Mouse (Mus musculus) liver, embryonic 13.5 days (tissue): ENCODE measurements around the gene Txnip. TPM values are rescaled to one million over a fixed set of nuclear protein-coding genes. Genes with fewer than 3 reads are reported as not detected.

Experiments used
- ATAC-seq: fragments of 200-750 bp; cut with Nextera tagmentation; 2 replicates; pipeline ENCODE4 v1.8.0; 2017; ENCODE audit warnings: low read depth, mild to moderate bottlenecking, moderate number of reproducible peaks, moderate library complexity
- DNase-seq: peaks from one replicate; pipeline ENCODE4 v3.0.0; 2022
- H3K27ac ChIP-seq: fragments of 300-500 bp; sonication (generic); 2 replicates; pipeline ENCODE4 v1.5.1; 2015; ENCODE audit warnings: moderate library complexity, mild to moderate bottlenecking, inconsistent platforms
- H3K27me3 ChIP-seq: fragments of 300-500 bp; sonication (generic); 2 replicates; pipeline ENCODE4 v1.6.1; 2015; ENCODE audit warnings: mild to moderate bottlenecking, inconsistent platforms
- H3K36me3 ChIP-seq: fragments of 300-500 bp; sonication (generic); 2 replicates; pipeline ENCODE4 v1.6.1; 2015; ENCODE audit warnings: mild to moderate bottlenecking, inconsistent platforms
- H3K4me1 ChIP-seq: fragments of 300-500 bp; sonication (generic); replicated peaks from 2 replicates; pipeline ENCODE4 v1.6.1; 2015; ENCODE audit warnings: inconsistent platforms
- H3K4me2 ChIP-seq: fragments of 300-500 bp; sonication (generic); 2 replicates; pipeline ENCODE4 v1.6.1; 2015; ENCODE audit warnings: inconsistent platforms, mild to moderate bottlenecking, moderate library complexity
- H3K4me3 ChIP-seq: fragments of 300-500 bp; sonication (generic); replicated peaks from 2 replicates; pipeline ENCODE4 v1.5.1; 2015; ENCODE audit warnings: mild to moderate bottlenecking, inconsistent platforms
- H3K9ac ChIP-seq: fragments of 300-500 bp; sonication (generic); 2 replicates; pipeline ENCODE4 v1.6.1; 2015; ENCODE audit warnings: mild to moderate bottlenecking, inconsistent platforms
- H3K9me3 ChIP-seq: fragments of 300-500 bp; sonication (generic); replicated peaks from 2 replicates; pipeline ENCODE4 v1.6.1; 2016; ENCODE audit warnings: inconsistent platforms
- WGBS: fragments of 180-500 bp; shearing (Covaris S2); methylation state at CpG from one replicate; pipeline ENCODE4 v1.1.7; 2015; ENCODE audit not compliant: insufficient replicate concordance; 5-methylcytosine and 5-hydroxymethylcytosine counted together
- polyA plus RNA-seq: library from polyadenylated mRNA; unstranded; fragments of >200 nt; fragmentation: Nextera tagmentation; extraction: Ambion mirVana; gene quantifications from 2 replicates; pipeline ENCODE4 v1.2.1, GENCODE M21; 2015

The Txnip gene
- polyA plus RNA-seq, 1 experiment from 2014 or later = 29.9 TPM

DNA sequence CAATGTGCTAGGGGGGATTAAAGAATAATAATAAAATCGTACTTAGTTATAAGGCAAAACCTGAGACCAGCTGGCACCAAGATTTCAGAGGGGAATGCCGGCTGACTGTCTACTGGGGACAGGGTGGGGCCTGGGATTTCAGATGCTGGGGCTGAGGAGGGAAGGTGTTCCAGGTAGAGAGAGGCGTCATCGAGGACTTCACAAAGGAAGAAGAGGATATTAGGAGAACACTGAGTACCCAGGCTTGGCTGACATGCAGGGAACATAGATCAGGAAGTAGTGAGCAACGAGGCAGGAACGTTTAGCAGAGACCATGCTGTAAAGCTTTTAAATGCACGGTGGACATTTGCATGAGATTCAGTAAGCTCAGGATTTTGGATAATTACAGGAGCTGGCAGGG, 5.9 kb upstream of the Txnip start:
- no peak for ATAC-seq
- DNase-seq = no peak
- Histone ChIP-seq H3K27ac (no peak overlapping the region), H3K4me1 (peaks cover 34% of the 10 kb centered on the region), H3K4me3 (no peak overlapping the region), H3K27me3 (no peaks in the 10 kb centered on the region), H3K9me3 (no peaks in the 10 kb centered on the region), H3K4me2 (no peak overlapping the region), H3K36me3 (no peaks in the 10 kb centered on the region), H3K9ac (no peak overlapping the region)
- WGBS = 52% methylated on average over 7 of the region's 7 CpGs

- Histone ChIP-seq H3K27me3 (no peaks in the 10 kb centered on the region), H3K27ac (no peak overlapping the region), H3K9me3 (no peaks in the 10 kb centered on the region), H3K4me1 (peaks cover 32% of the 10 kb centered on the region), H3K36me3 (no peaks in the 10 kb centered on the region), H3K9ac (no peak overlapping the region), H3K4me2 (no peak overlapping the region), H3K4me3 (no peak overlapping the region)
- 56% methylated on average over 6 of the region's 6 CpGs for WGBS
- DNase-seq (no peak), ATAC-seq (no peak)
Measured at GRCm38 (mm10) chr3:96553601-96554000, 4.2 kb upstream of the Txnip start.

DNA sequence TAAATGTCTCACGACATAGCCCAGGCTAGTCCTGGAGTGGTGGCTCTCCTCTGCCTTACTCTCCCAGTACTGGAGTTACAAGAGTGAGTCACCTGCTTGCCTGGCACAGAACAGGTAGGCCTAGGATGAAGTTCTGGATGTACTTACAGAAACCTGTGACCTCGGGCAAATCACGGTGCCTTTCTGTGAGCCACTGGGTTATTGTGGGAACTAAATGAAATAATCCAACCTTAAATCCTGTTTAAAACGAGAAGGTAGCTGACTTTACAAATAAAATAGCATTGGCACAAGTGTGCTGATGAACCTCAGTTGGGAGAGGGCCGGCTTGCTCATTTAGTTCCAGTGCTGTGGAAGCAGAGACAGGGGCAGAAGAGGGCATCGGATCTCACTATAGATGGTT, 3.5 kb upstream of the Txnip start:
- H3K4me3 ChIP-seq = no peak overlapping the region
- no peak overlapping the region for H3K27ac ChIP-seq
- no peaks in the 10 kb centered on the region for H3K27me3 ChIP-seq
- peaks cover 38% of the 10 kb centered on the region for H3K4me1 ChIP-seq
- H3K9ac ChIP-seq = no peak overlapping the region
- no peaks in the 10 kb centered on the region for H3K9me3 ChIP-seq
- 72% methylated on average over 6 of the region's 6 CpGs for WGBS
- H3K36me3 ChIP-seq = peaks cover 1% of the 10 kb centered on the region; the same call in 1 of the 2 replicates
- ATAC-seq = no peak
- no peak overlapping the region for H3K4me2 ChIP-seq
- no peak for DNase-seq

DNA sequence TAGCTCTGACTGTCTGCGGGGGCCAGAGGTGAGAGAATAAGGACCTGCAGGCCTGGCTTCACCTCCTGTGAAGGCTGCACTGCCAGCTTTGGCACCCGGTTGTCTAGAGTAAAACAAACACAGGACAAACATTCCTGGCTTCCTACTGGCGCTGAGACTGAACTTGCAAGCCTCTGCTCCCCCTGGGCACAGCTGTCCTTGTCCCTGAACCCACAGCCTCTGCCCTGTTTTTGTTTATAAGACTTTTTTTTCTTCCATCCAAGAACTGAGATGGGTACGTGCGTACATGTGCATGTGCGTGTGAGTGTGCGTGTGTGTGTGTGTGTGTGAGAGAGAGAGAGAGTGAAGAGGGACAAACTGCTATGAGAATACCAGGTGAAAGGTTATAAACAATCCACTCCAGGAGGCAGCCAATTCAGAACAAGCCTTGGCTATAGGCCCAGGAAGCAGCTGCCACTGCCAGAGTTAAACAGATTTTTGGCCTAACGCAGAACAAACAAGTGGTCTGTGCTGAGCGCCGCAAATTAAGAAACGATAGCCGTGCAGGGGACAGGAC, 2.6 kb upstream of the Txnip start:
- no peak for ATAC-seq
- Histone ChIP-seq H3K27ac (peak overlapping the region; percentile 54; the same call in 1 of the 2 replicates), H3K4me2 (no peak overlapping the region), H3K9ac (no peak overlapping the region), H3K36me3 (peaks cover 10% of the 10 kb centered on the region), H3K4me1 (peaks cover 46% of the 10 kb centered on the region), H3K27me3 (no peaks in the 10 kb centered on the region), H3K9me3 (no peaks in the 10 kb centered on the region), H3K4me3 (no peak overlapping the region)
- no peak for DNase-seq
- 77% methylated on average over 12 of the region's 12 CpGs for WGBS

DNA sequence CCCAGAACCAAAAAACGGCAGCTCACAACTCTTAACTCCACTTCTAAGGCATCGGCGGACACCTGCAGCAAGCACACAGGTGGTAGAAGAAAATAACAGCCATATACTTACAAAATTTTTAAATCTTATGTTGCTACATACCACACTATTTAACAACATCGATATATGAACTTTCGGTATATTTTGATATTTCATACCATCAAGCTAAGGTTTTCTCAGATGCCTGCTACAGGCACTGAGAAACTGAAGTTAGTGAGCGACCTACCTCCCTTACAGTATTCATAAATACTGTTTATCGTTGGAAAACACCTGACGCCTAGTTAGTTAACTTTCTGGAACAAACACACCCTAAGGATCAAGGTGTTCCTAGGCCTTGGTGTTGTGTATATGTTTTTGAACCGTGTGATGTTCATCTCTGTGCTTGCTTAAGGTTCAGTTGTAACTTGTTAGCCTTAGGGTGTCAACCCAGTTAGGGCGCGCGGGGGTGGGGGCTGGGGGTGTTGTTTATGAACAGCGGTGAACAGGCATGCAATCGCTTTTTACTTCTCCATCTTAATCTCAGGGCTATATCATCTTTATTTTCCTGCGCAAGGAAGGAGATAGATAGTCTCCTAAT, 1.6 kb upstream of the Txnip start:
- Histone ChIP-seq H3K4me2 (peak overlapping the region; percentile 86), H3K27ac (0 out of 2 replicates have a peak overlapping the region, but pooled peaks have one; percentile 34), H3K36me3 (peaks cover 20% of the 10 kb centered on the region), H3K4me3 (peak overlapping the region; percentile 74), H3K9me3 (no peaks in the 10 kb centered on the region), H3K27me3 (no peaks in the 10 kb centered on the region), H3K4me1 (peaks cover 56% of the 10 kb centered on the region), H3K9ac (peak overlapping the region; percentile 79)
- ATAC-seq (no peak), DNase-seq (no peak)
- 61% methylated on average over 15 of the region's 15 CpGs for WGBS

DNA sequence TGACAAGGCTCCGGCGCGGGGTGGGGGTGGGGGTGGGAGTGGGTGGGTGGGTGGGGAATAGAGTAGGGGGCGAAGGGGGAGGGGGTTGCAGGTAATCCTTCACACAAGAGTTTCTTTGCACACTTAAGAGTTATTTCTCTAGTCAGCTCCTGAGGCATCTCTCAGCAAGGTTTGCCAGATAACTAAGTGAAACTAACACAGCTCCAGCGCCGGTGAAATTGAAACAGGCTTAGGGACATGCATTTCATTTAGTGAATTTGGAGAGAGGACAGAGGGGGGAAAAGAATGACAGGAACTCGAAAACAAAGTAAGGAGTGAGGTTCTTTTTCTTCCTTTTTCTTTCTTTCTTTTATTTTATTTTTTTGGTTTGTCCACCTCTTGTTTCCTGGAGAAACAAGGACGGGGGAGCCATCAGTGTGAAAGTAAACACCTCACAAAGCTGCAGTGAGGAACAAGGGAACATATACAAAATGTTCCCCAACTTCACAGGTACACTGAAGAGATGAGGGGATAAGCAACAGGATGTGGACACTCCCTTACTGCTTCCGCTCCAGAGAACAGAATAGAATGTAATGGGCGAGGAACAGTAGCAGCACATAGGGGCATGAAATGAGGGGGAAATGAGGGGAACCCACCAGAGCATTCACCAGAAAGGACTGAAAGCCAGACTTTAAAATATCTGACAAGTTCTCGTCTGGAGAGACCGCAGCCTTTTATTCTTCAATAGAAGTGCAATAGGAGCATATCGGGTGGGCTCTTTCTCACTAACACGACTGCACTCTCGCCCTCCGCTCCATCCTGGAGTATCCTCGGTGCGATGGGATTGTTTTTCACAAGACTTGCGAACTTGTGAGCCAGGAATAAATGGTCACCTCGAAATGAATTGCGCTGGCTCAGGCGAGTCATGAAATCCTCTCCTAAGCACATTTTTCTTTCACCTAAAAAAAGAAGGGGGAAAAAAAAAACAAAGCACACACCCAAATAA, 814 bp upstream of the Txnip start:
- H3K4me2 ChIP-seq = peak overlapping the region; percentile 86
- H3K9ac ChIP-seq = peak overlapping the region; percentile 79
- under 1% methylated on average over 22 of the region's 22 CpGs for WGBS
- peak overlapping the region; percentile 91 for H3K27ac ChIP-seq
- ATAC-seq (no peak), DNase-seq (no peak)
- peaks cover 60% of the 10 kb centered on the region for H3K4me1 ChIP-seq
- peaks cover 24% of the 10 kb centered on the region for H3K36me3 ChIP-seq
- H3K27me3 ChIP-seq = no peaks in the 10 kb centered on the region
- no peaks in the 10 kb centered on the region for H3K9me3 ChIP-seq
- H3K4me3 ChIP-seq = peak overlapping the region; percentile 74

DNA sequence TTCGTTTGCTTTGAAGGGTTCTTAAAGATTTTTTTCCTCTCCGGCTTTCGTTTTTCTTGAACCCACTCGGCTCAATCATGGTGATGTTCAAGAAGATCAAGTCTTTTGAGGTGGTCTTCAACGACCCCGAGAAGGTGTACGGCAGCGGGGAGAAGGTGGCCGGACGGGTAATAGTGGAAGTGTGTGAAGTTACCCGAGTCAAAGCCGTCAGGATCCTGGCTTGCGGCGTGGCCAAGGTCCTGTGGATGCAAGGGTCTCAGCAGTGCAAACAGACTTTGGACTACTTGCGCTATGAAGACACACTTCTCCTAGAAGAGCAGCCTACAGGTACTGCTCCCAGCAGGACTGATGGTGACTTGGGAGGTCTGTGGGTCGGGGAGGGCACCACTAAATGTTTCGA, 402 bp downstream of the Txnip start:
- H3K4me3 ChIP-seq = peak overlapping the region; percentile 74
- H3K36me3 ChIP-seq = peaks cover 24% of the 10 kb centered on the region
- peak overlapping the region; percentile 87 for H3K27ac ChIP-seq
- peak overlapping the region; percentile 90 for H3K9ac ChIP-seq
- no peaks in the 10 kb centered on the region for H3K9me3 ChIP-seq
- H3K4me2 ChIP-seq = peak overlapping the region; percentile 86
- under 1% methylated on average over 17 of the region's 17 CpGs for WGBS
- no peaks in the 10 kb centered on the region for H3K27me3 ChIP-seq
- ATAC-seq = 0 out of 2 replicates have a peak, but pooled peaks have one; percentile 5
- peaks cover 72% of the 10 kb centered on the region for H3K4me1 ChIP-seq
- DNase-seq = no peak

DNA sequence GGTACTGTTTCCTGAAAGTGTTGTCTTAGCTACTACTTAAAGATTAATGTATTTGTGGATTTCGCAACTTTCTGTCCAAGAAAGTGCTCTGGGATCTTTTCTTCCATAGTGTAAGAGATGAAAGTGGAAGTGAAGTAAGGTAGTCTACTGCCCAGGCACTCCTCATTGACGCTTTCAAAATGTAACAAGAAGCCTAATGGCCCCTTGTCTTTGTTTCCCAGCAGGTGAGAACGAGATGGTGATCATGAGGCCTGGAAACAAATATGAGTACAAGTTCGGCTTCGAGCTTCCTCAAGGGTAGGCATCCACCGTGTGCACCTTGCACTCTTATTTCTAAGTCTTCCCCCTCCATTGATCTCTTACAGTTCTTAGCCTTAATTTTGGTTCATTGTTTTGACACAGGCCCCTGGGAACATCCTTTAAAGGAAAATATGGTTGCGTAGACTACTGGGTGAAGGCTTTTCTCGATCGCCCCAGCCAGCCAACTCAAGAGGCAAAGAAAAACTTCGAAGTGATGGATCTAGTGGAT, 975 bp downstream of the Txnip start:
- Histone ChIP-seq H3K36me3 (peaks cover 24% of the 10 kb centered on the region), H3K27ac (peak overlapping the region; percentile 87), H3K4me1 (peaks cover 75% of the 10 kb centered on the region), H3K9ac (peak overlapping the region; percentile 90), H3K27me3 (no peaks in the 10 kb centered on the region), H3K4me3 (peak overlapping the region; percentile 74), H3K9me3 (no peaks in the 10 kb centered on the region), H3K4me2 (peak overlapping the region; percentile 86)
- no peak for DNase-seq
- WGBS = 12% methylated on average over 10 of the region's 10 CpGs
- no peak for ATAC-seq

GRCm38 (mm10) chr3:96559398-96559910, 1.7 kb downstream of the Txnip start:
- DNase-seq = no peak
- H3K27me3 ChIP-seq = no peaks in the 10 kb centered on the region
- peak overlapping the region; percentile 90 for H3K9ac ChIP-seq
- H3K36me3 ChIP-seq = peaks cover 24% of the 10 kb centered on the region
- peak overlapping the region; percentile 87 for H3K27ac ChIP-seq
- H3K4me3 ChIP-seq = peak overlapping the region; percentile 74
- H3K9me3 ChIP-seq = no peaks in the 10 kb centered on the region
- 19% methylated on average over 12 of the region's 12 CpGs for WGBS
- H3K4me2 ChIP-seq = peak overlapping the region; percentile 86
- H3K4me1 ChIP-seq = peaks cover 79% of the 10 kb centered on the region
- no peak for ATAC-seq

- Histone ChIP-seq H3K4me1 (peaks cover 80% of the 10 kb centered on the region), H3K9me3 (no peaks in the 10 kb centered on the region), H3K4me3 (peak overlapping the region; percentile 74), H3K9ac (peak overlapping the region; percentile 90), H3K27ac (peak overlapping the region; percentile 87), H3K27me3 (no peaks in the 10 kb centered on the region), H3K4me2 (peak overlapping the region; percentile 86), H3K36me3 (peaks cover 24% of the 10 kb centered on the region)
- DNase-seq = no peak
- ATAC-seq = no peak
- 53% methylated on average over 23 of the region's 23 CpGs for WGBS
Measured at GRCm38 (mm10) chr3:96559911-96560850, 2.4 kb downstream of the Txnip start.
